Mouse (Mus musculus): Measurements from ENCODE around the gene Zc3h13.
A peak's percentile ranks its signal among the peaks of the same experiment; 100 is the strongest.

- TF ChIP-seq CTCF (IDR thresholded peaks at IDR 0.05; ENCODE audit: control insufficient read depth, insufficient read depth, insufficient read length) (no peak), USF1 (IDR thresholded peaks at IDR 0.05; ENCODE audit: low read depth) (no peak), MAX (IDR thresholded peaks at IDR 0.05) (peak; percentile 62), CEBPB (IDR thresholded peaks at IDR 0.05; ENCODE audit: low read depth) (no peak), MYOD1 (IDR thresholded peaks at IDR 0.05; ENCODE audit: control insufficient read depth, insufficient read length, low read depth) (no peak), FOSL1 (IDR thresholded peaks at IDR 0.05; ENCODE audit: insufficient read depth, low read length, poor library complexity, severe bottlenecking) (no peak)
These were observed at the start of gene Zc3h13 for GRCm38 (mm10) chr14:75284193-75284915.
